Mouse (Mus musculus): ENCODE data around the gene Lix1.

The Lix1 gene

DNA sequence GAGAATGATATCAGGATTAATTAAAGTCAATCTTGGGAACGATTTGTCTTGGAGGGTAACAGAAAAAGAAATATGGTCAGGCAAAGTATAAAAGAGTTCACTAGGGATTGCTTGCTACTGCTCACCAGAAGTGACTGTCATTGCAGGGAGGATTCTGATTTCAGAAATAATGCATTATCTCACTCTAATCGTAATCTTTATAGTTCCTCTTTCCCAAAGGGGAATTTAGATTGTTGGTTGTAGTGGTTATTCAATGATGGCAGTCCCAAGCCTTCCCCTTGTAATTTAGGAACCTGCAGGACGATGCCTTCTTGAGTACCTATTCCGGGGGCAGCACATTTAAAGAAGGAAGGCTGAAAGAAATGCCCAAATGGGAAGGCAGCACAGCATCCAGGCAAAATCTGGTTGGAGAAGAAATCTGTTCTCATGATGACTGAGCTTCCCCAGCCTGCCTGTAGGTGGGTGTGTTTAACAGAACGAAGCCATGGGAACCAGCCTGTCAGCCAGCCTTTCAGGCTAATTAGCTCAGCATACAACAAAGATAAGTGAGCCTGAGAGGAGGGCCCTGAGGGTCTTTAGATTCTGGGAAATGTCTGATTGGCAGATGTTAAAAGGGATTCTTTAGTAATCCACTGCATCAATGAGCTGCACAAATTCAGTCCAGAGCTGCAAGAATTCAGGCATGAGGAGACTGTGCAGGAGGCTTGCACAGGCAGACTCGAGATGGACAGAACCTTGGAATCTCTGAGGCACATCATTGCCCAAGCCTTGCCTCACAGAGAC is at the start of gene Lix1:
Gene Lix1 (plus strand): TSS at position 451 of the 783 bp plus-strand sequence.
- in situ Hi-C loops (cut with MboI): no loop called here

- in situ Hi-C loops (cut with MboI): no loop called here
These were observed 28.9 kb upstream of the Lix1 start for GRCm38 (mm10) chr17:17373550-17373917.

- in situ Hi-C loops (cut with MboI): no loop called here
These were observed 28.3 kb upstream of the Lix1 start, which contains the start of gene Riok2 for GRCm38 (mm10) chr17:17373918-17374910. Riok2 (plus strand) TSS chr17:17374309.

DNA sequence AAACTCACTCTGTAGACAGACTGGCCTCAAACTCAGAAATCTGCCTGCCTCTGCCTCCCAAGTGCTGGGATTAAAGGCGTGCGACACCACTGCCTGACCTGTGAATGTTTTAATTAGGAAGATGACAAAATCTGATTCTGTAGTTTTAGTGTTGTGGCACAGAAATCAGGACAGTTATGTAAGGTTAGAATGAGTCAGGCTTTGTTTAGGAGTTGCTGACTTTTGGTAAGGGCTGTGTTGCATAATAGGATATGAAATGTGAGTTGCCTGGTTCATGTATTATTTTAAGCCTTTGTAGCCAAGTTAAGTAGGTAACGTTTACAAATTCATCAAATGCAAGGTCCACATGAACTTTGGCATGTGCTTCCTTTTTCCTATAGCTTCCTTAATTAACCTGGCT is 26.9 kb upstream of the Lix1 start:
- in situ Hi-C loops (cut with MboI): no loop called here

- in situ Hi-C loops (cut with MboI): no loop called here
These were observed 18.8 kb upstream of the Lix1 start for GRCm38 (mm10) chr17:17383703-17384102.

- in situ Hi-C loops (cut with MboI): no loop called here
These were observed 18.0 kb upstream of the Lix1 start for GRCm38 (mm10) chr17:17384502-17384901.

GRCm38 (mm10) chr17:17386117-17386516 is 16.4 kb upstream of the Lix1 start:
- in situ Hi-C loops (cut with MboI): no loop called here

GRCm38 (mm10) chr17:17391823-17392222 is 10.6 kb upstream of the Lix1 start:
- in situ Hi-C loops (cut with MboI): loop anchor here (5.0 kb wide), 1 partner anchor 255 kb away; no protein-coding TSS in a partner anchor

DNA sequence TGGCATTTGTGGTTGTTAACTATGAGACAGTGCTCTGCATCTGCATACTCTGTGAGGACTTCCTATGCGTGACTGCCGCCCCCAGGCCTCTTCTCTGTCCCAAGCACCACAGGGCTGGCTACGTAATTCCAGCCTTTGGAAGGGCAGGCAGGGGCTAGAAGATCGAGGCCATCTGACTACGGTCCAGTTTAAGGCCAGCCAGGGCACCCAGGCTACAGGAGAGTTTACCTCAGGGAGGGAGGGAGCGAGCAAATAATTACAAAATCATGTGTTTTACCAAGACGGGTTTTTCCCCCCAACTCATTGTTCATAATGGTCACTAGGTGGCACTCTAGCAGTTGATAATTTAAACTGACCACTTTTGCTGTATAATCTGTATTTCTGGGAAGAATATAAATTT is 9.6 kb upstream of the Lix1 start:
- in situ Hi-C loops (cut with MboI): loop anchor here (5.0 kb wide), 1 partner anchor 254 kb away; no protein-coding TSS in a partner anchor

GRCm38 (mm10) chr17:17393300-17393699 is 9.2 kb upstream of the Lix1 start:
- in situ Hi-C loops (cut with MboI): loop anchor here (5.0 kb wide), 1 partner anchor 254 kb away; no protein-coding TSS in a partner anchor

DNA sequence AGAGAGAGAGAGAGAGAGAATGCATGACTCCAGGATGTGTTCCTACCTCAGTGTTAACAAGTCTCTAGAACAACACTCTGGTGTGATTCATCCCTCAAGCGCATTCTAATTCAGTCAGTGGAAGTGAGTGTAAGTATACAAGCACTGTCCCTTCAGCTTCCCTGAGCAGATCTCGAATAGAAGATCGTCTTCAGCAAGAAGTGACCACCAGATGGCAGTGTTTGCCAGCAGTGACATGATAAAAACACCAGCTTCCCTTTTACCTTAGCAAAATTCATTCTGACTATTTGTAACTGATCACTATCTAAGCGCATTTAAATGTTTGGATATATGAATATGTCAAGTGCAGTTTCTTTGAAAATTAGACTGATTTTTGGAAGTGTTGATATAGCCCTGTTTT is 8.1 kb upstream of the Lix1 start:
- in situ Hi-C loops (cut with MboI): loop anchor here (5.0 kb wide), 1 partner anchor 253 kb away; no protein-coding TSS in a partner anchor

- in situ Hi-C loops (cut with MboI): no loop called here
These were observed 5.6 kb upstream of the Lix1 start for GRCm38 (mm10) chr17:17396869-17397268.

DNA sequence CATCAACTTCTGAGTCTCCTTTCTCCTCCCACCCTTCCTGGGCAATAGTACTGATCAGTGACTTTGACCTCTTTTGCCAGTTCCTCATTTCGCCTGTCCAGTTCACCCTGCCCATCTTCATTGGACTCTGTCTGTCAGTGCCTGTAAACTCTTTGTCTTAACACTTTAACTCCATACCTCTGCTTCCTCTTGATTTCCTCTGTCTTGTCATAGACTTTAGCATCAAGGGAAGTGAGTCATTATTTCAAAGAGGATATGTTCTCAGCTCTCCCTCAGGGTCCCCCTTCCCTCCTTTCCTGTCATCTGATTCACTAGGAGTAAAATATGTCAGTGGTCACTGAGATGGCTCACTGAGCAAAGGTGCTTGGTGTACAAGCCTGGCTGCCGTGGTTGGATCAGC is 3.8 kb upstream of the Lix1 start:
- in situ Hi-C loops (cut with MboI): no loop called here

- in situ Hi-C loops (cut with MboI): no loop called here
These were observed 566 bp downstream of the Lix1 start for GRCm38 (mm10) chr17:17403038-17403437.

- in situ Hi-C loops (cut with MboI): no loop called here
These were observed 1.2 kb downstream of the Lix1 start for GRCm38 (mm10) chr17:17403578-17404112.

DNA sequence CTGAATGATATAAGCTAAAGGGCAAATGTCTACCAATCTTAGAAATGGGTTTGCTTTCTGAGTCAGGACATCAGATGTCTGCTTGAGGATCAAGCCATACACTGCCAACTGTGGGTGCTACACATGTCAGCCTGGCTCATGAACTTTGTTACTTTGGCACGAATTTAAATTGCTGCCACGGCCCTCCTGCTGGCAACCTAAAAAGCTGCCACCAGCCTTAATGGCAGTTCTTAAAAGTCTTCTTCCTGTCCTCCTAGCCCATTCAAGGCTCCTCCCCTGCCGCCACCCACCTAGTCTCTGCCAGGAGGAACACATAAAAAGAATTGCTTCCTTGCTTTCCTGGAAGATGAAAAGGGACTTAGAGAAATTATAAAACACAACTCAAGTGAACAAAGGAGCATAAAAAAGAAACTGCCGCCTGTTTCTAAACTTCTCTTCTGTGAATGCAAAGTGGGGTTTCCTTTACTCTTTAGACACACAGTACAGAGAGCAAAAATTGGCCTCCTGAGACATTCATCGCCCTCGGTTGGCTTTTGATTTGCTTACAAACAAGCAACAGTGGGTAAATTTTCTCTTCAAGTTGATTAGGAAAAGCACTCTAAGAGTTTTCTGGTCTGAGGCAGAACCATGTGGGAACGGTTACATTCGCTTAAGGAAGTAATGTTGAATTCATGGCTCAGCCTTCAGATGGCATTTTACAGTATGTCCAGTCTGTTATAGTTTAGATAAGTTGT is 2.5 kb downstream of the Lix1 start:
- in situ Hi-C loops (cut with MboI): no loop called here

GRCm38 (mm10) chr17:17405606-17406005 is 3.1 kb downstream of the Lix1 start:
- in situ Hi-C loops (cut with MboI): no loop called here

- in situ Hi-C loops (cut with MboI): no loop called here
These were observed 5.7 kb downstream of the Lix1 start for GRCm38 (mm10) chr17:17408137-17408536.

- in situ Hi-C loops (cut with MboI): no loop called here
These were observed 6.4 kb downstream of the Lix1 start for GRCm38 (mm10) chr17:17408720-17409478.

DNA sequence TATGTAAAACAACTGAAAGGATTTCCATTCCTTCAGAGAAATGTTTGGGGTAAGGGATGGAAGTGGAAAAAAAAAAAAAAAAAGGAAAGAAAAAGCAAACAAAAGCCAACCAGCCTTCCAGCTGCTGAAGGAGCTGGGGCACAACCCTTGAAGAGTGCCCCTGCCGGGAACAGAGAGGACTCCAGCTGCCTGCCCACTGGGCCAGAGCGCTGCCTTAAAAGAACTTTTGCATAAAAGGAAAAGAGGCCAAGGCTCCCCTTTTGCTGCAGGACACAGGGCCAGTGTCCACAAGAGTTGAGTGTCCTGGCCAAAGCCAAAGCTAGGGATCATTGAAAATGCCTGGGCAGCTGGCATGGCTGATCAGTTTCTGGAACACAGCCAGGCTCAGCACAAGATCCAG is 7.1 kb downstream of the Lix1 start:
- in situ Hi-C loops (cut with MboI): no loop called here

DNA sequence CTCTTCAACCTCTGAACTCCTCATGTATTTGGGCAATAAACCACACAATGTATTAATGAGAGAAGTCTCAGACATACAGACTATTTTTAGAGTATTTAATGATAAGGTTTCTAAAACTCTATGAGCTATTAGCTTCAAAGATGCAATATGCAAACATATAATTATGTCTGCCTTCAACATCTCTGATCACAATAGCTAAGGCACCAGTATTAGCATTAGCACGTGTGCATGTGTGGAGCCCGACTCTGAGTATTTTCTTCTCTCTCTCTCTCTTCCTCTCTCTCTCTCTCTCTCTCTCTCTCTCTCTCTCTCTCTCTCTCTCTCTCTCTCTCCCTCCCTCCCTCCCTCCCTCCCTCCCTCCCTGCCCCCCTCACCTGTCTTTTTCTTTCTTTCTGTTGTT is 9.0 kb downstream of the Lix1 start:
- in situ Hi-C loops (cut with MboI): no loop called here

Measured in mature B cell (primary cell).